ENCODE assay signal across 18 mouse cellular contexts in the genomic region with DNA sequence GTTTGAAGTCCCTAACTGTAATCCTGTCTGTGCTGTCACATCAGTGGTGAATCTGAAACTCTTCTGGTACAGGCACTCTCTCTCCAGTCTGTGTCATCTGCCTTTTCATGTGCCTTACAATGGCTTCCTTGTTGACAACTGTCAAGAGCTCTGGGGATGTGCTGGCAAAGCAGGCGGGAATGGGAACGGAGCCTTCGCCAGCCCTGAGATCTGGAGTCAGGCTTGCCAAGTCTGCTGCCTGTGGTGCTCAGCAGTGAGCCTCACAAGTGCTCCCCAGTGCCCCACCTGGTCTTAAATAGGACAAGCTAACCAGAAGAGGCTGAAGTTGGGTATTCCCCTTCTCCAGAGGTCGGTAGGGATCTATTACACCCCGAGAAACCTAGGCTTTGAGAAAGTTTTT. TPM values are rescaled to one million over a fixed set of nuclear protein-coding genes. Genes with fewer than 3 reads are reported as not detected.
DNase-seq lines count a peak whose midpoint lies in the region; ATAC-seq lines count a peak whose summit lies in the region.
"Had no signal": no experiment of that assay in that cellular context is flagged by ENCODE, and none has a peak within 500 bp of the region (broad histone marks: within the 10 kb centered on the region; RNA-seq: fewer than 3 reads in every experiment).

No protein-coding gene starts in this region.

- intact Hi-C loops in left cerebral cortex, postnatal 36 days (cut with DNase I), result no loop called here

- no peak for DNase-seq in frontal cortex, postnatal 10 days (ENCODE audit: low spot score in 2 of 2)
- peak; percentile 19 for DNase-seq in left cerebral cortex, adult 11 months (ENCODE audit: low spot score)
- DNase-seq in left cerebral cortex, postnatal 36 days (ENCODE audit: low spot score in 2 of 2), result no peak
- peak; percentile 44 to 52 for DNase-seq in right cerebral cortex, postnatal 10 days (ENCODE audit: low spot score in 2 of 2)
- DNase-seq in right cerebral cortex, postnatal 4 days, result no peak
- no peak for DNase-seq in urinary bladder, postnatal 36 days (ENCODE audit: low spot score in 2 of 2)
- DNase-seq in adrenal gland, postnatal 4 days (ENCODE audit: low spot score in 2 of 2), result no peak
- DNase-seq: B cell, adult 2 months; cerebellum, adult 11 months; cerebellum, postnatal 36 days; gastrocnemius, postnatal 36 days; heart, postnatal 14 days; liver, postnatal 0 days; lung, postnatal 10 days; midbrain, embryonic 14.5 days had no signal

- ATAC-seq in frontal cortex, adult (ENCODE audit: low TSS enrichment), result peak; percentile 31
- ATAC-seq: intestine, embryonic 15.5 days; liver, postnatal 0 days had no signal

RNA-seq across cellular contexts. Expression of a gene that starts 3.8 kb away (rescaled TPM):
- total RNA-seq in left cerebral cortex, postnatal 36 days (2021), result 1 to 10 TPM in 1 of 2 experiments, under 1 TPM in 1; 0.96 to 1.3 TPM
- total RNA-seq in adrenal gland, postnatal 4 days (2021), result 1 to 10 TPM; 1.2 to 2.7 TPM
- total RNA-seq: megakaryocyte progenitor cell, adult 5-6 weeks had no signal

RNA-seq across cellular contexts. Expression of a gene that starts 29.8 kb away (rescaled TPM):
- 1 to 10 TPM; 4.5 to 6.1 TPM for total RNA-seq in left cerebral cortex, postnatal 36 days (2021)
- 10 to 100 TPM; 11.4 to 11.8 TPM for total RNA-seq in adrenal gland, postnatal 4 days (2021)

Comparison
In these comparisons a context has a peak if more than half of its experiments do, and no peak if none do; other contexts are left out.
1. DNase-seq: peak in left cerebral cortex, adult 11 months (single experiment) and right cerebral cortex, postnatal 10 days (2 of 2); none in frontal cortex, postnatal 10 days (0 of 2), left cerebral cortex, postnatal 36 days (0 of 2), right cerebral cortex, postnatal 4 days (single experiment), urinary bladder, postnatal 36 days (0 of 2) and adrenal gland, postnatal 4 days (0 of 2).